Mouse (Mus musculus) erythroblast, embryonic 14.5 days (primary cell): ENCODE results near the gene Smurf1.

Experiments
- GATA1 ChIP-seq: IDR thresholded peaks from 2 replicates; pipeline ENCODE4 v1.6.1; 2012; ENCODE audit warnings: low read length, inconsistent platforms, mixed read lengths
- TAL1 ChIP-seq: IDR thresholded peaks from 3 replicates; pipeline ENCODE4 v1.6.1; 2012; ENCODE audit warnings: low read length, inconsistent platforms, mixed read lengths

DNA sequence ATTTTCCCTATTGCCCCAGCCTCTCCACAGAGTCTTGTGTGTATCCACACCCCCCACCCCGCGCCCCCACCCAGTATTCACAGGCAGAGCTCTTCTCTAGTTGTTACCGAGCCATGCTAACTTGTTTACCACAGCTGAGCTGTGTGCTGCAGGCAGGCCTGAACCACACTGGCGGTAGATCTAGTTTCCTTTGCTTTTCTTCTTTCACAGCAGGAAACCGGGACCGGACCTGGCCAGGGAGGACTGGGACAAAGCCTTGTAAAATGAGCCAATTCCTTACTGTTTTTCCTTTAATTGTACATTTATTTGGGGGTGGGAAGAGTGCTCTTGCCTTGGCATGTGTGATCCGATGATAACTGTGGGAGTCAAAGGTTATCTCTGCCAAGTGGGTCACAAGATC, 96.2 kb downstream of the Smurf1 start:
- no peak for TF ChIP-seq TAL1
- TF ChIP-seq GATA1: no peak
